In genomic region chr9:28705796-28706195, GRCm38 (mm10) we compare ENCODE assay signal across 19 mouse cellular contexts.
A peak's percentile ranks its signal among the peaks of the same experiment; 100 is the strongest.
DNase-seq lines count a peak whose midpoint lies in the region; ATAC-seq and TF ChIP-seq lines count a peak whose summit lies in the region.
"Had no signal": no experiment of that assay in that cellular context is flagged by ENCODE, and none has a peak within 500 bp of the region (broad histone marks: within the 10 kb centered on the region; RNA-seq: fewer than 3 reads in every experiment).

No protein-coding gene starts in this region.

- no peak for ATAC-seq in cerebellum, adult (ENCODE audit: insufficient number of reproducible peaks, low FRiP score, low TSS enrichment)
- peak; percentile 76; the same call in 1 of the 2 replicates for ATAC-seq in frontal cortex, adult (ENCODE audit: low TSS enrichment)
- ATAC-seq: CD4-positive, CD25-positive, alpha-beta regulatory T cell, adult 4 months; forebrain, embryonic 13.5 days; forebrain, embryonic 16.5 days; hindbrain, embryonic 16.5 days; intestine, embryonic 15.5 days had no signal

- TF ChIP-seq CTCF in brain, embryonic 14.5 days (IDR thresholded peaks at IDR 0.05; ENCODE audit: borderline replicate concordance, extremely low read depth, insufficient read depth, insufficient read length), result no peak

- no peak for TF ChIP-seq POLR2A in brain, embryonic 14.5 days (IDR thresholded peaks at IDR 0.05; ENCODE audit: borderline replicate concordance, extremely low read depth, insufficient read depth, insufficient read length, poor library complexity, severe bottlenecking)

- DNase-seq in cerebellum, adult 9-11 months, result peak; percentile 43
- no peak for DNase-seq in frontal cortex, postnatal 36 days (ENCODE audit: low spot score in 2 of 2)
- DNase-seq in brain, adult 2 months (ENCODE audit: low read depth, low spot score), result peak; percentile 55
- DNase-seq in brain, embryonic 14.5 days (ENCODE audit: low read depth), result peak; percentile 24
- DNase-seq: adrenal gland, adult 8-10 months; adrenal gland, postnatal 25 days; gastrocnemius, postnatal 25 days; heart, adult 18-20 months; heart, postnatal 10 days; heart, postnatal 36 days; kidney, adult 11 months; kidney, adult 8-10 months had no signal

Comparison
In these comparisons a context has a peak if more than half of its experiments do, and no peak if none do; other contexts are left out.
1. DNase-seq: peak in cerebellum, adult 9-11 months (single experiment), brain, adult 2 months (single experiment) and brain, embryonic 14.5 days (single experiment); none in frontal cortex, postnatal 36 days (0 of 2).